Mouse (Mus musculus) heart, postnatal 4 days (tissue): ENCODE results near the gene Ttc23l. TPM values are rescaled to one million over a fixed set of nuclear protein-coding genes. Genes with fewer than 3 reads are reported as not detected.
A peak's percentile ranks its signal among the peaks of the same experiment; 100 is the strongest.
"Not testable (repeated sequence)": the region's sequence is repeated elsewhere in the genome, so short reads cannot be mapped to it uniquely, and the experiment has no call there.

Source experiments
- DNase-seq: peaks from one replicate; pipeline ENCODE4 v3.0.0; 2021
- total RNA-seq, 2 experiments: library from RNA; stranded (reverse); gene quantifications; 2 replicates each; pipeline ENCODE4 v1.2.3; 2021

Ttc23l gene
- total RNA-seq, 2 experiments from 2014 or later = not detected

DNA sequence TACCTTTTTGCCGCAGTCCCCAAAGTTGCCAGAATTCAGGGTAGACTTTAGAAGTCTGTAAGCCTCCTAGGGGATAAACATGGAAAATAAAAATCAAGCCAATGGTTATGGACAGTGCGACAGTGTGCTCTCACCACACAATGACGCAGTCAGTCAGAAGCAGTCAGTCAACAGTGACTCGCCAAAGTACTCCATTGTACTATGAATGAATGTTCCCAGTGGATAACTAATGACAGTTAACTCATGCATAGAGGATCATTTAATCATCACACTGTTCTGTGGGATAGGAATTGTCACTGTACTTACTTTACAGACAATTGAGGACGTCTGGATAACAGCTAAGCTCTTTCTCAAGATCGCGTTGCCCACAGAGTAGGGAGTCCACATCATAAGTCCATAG, 43.3 kb downstream of the Ttc23l start:
- no peak for DNase-seq

DNA sequence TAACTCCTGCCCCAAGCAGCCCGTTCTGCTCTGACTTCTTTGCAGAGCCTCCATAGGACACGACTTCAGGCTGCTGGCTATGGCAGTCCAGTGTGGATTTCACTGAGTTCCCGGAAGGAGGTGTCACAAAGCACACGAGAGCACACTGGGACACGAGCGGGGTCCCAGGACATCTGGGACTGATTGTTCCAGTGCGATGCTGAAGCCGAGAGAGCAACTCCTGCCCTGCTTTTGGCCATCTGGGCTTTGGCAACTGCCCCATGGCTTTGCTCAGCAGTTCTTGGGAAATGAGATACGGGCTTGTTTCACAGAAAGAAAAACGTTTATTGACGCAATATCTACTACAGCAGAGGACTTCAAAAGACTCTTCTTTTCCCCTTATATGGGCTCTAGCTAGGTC, 52.4 kb downstream of the Ttc23l start:
- DNase-seq = peak; percentile 36

DNA sequence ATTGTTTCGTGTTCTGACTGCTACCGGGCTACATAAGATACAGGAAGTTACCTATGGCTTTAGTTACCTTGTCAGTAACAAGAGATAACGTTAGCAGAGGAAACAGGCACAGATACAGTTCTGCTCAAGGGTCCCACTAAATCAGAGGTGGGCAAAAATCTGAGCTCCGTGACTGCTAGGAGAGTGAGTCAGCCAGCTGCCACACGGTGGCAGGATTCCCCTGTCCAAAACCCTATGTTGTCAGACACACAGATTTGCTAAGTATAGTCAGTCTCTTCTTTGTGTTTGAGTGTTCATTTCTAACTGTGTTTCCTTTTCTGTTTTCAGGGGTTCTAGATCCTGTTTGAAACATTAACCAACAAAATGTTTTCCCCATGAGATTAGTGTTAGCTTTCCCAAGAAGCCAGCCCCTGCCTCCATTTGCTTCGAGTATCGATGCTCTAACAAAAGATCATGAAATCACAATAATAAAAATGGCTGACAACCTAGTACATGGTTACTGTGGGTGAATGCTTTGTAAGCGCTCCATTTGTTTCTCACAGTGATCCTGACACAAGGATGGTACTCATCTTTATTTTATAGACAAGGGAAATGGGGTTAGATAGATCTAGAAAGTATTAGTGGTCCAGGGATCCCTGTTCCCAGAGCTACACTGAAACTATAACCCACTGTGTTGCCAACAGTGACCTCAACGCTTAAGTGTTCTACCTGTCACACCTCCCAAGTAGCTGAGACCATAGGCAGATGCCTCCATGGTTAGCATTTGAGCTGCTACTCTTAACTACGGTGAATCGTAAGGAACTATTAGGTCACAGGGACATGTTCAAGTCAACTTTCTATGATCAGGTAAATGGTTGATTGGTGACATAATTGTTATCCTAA, 57.4 kb downstream of the Ttc23l start:
- peak; percentile 69 for DNase-seq

DNA sequence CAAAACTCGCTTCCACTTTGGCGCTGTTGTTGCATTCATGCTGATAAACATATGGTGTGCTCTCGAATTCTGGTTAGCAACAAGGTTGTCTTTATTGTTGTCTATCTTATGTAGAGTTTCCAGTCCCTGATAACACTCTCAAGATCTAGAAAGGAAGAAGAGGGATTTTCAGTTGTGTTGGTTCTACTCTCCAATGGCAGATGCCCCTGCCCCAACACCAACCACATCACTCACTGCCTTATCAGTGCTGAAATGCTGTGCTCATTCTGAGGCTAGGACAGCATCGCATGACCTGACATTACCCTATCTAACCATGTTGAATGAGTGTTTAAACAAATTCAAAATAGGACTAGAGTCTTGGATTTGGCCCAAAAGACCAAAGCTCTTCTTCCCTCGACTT, 58.4 kb downstream of the Ttc23l start:
- DNase-seq = no peak

DNA sequence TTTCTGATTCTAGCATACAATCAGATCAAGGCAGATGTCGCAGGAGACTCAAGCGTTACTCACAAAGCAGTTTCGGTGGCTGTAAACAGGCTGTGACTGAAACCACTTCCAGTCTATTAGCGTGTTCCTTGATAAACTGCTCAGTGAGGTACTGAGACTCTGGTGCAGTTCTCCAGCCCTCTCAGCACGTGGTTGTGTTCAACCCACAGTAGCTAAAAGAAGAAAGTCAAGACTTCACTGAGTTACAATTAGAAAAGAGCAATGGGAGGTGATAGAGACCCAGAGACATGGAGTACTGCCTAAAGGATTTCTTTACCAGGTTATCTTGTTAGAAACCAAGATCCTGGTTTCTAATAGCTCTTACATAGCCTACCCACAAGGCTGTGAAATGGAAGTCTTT, 58.9 kb downstream of the Ttc23l start:
- no peak for DNase-seq

DNA sequence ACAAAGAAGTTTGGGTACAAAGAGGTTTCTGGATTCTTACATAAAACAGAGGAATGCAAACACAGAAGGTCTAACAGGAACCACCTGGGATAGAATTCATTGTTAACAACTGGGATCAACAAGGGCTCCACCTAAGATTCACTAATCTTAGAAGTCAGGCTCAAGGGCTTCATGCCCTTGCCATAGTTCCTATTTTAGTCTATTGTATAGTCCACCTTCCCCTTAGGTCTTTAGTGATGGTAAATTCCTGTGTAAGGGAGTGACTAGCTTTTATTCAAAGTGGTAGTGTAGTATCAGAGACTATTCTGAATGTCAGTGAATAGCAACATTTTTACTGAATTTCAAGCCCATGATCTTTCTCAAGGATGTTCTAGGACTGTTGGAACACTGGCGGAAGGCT, 61.8 kb downstream of the Ttc23l start:
- not testable (repeated sequence) for DNase-seq

DNA sequence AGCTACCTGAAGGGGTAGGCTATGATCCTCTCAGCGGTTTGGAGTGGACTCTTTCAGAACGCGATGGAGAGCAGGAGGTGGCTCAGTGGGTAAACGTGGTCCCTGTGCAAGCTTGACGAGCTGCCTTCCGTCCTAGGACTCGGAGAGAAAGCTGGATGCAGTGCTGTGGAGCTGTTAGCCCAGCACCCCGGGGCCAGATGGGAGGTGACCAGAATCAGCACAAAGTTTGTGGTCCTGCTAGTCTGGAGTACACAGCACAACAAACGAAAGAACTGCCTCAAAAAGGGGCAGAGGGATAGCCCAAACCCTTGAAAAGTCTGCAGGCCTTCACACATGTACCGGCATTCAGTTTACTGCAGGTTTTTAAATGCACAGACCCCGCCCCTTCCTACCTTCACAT, 62.5 kb downstream of the Ttc23l start:
- DNase-seq = no peak

DNA sequence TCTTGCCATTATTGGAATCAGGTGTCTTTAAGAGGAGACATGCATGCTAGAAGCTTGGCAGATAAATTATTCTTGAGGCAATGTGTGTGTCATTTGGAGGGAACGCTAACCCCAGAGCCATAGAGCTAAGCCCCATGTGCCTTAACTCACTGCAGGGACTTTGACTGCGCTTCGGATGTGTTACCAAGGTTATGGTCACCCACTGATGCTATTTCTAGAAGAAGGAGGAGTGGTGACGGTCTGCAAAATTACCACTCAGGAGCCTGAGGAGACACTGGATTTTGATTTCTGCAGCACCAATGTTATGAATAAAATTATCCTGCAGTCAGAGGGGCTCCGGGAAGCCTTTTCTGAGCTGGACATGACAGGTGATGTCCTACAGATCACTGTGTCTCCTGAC, 68.4 kb downstream of the Ttc23l start:
- DNase-seq = no peak

DNA sequence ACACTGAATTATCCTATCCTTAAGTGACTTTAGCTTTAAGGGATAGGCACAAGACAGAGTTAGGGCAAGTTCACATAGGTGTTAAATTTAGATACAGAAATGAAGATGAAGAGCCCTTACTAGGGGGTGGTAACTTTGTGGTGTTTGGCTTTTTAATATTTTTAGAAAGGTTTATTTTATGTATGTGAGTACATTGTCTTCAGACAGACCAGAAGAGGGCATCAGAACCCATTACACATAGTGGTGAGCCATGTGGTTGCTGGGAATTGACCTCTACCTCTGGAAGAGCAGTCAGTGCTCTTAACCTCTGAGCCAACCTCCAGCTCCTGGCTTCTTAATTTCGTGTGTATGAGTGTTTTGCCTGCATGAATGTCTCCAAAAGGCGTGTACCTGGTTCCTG, 71.2 kb downstream of the Ttc23l start:
- no peak for DNase-seq

DNA sequence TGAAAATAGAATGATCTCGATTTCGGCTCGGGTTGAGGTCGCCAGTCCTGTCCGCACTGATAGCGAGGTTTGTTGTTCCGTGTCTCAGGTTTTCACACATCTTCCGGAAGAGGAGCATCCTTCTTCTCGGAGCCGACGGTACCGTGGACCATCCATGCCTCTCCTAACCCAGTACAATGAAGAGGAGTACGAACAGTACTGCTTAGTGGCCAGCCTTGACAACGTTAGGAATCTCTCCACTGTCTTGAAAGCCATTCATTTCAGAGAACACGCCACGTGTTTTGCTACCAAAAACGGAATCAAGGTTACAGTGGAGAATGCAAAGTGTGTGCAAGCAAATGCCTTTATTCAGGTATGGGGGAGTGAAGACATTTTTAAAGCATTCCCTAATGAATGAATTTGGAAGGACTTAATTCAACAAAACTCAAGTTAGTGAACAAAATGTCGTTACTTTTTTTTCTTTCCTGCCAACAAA, 72.1 kb downstream of the Ttc23l start:
- no peak for DNase-seq

DNA sequence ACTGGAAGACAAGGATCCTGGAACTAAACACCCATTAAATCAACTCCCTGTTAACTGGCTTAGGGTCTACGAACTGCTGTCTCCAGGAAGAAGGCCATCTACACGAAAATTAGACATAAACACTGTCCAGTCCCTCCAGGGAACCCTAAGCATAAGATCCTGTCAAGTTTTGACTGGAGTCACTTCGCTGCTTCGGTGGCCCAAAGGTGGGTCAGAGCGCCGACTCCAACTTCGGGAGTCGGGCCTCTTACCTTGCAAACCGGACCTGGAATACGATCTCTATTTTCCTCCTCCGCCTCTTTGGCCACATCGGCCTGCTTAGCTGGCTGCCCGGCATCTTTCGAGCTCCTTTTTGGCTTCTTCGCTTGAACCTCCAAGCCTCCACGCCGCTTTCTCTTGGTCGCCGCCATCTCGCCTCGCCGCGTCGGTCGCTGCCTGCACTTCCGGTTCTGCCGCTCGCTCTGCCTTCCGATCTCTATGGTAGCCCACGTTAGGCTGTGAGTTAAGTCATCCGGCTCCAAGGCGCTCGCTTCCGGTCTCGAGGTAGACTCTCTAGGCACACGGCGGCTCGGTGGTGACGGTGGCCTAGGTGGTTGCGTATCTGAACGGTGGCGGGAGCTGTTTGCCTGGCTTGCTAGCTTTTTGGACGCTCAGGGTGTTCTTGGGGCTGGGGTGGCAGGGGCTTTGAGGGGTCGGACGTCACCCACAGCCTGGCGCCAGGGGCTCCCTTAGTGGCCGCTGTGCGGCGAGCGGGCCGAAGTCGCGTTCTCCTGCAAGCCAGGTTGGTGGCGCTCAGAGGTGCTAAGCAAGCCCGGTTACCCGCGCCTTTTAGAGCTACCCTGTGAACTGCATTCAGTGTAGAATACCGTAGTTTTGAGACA, 72.7 kb downstream of the Ttc23l start, which contains the start of the genes Brix1 and Rad1:
TSS of gene Brix1 (minus strand) at position 464 of the 881 bp plus-strand sequence.
TSS of gene Rad1 (plus strand) at position 535 of the 881 bp plus-strand sequence.
- peak; percentile 93 for DNase-seq

DNA sequence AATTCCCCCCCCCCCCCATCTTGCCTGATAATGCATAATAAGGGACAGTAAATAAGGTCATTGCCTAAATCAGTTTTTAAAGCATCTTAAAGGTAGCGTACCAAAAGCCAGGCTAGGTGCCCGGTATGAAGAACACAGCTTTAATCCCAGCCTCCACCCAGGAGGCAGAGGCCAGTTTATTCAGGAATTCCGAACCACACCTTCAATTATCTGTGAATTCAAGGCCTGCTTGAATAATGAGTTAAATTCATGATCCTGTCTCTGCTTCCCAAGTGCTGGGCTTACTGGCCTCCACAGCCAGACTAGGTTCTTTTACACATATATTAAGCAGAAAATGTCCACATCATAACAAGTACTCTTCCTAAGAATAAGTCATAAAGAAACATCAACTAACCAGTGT, 87.5 kb downstream of the Ttc23l start:
- DNase-seq = no peak

DNA sequence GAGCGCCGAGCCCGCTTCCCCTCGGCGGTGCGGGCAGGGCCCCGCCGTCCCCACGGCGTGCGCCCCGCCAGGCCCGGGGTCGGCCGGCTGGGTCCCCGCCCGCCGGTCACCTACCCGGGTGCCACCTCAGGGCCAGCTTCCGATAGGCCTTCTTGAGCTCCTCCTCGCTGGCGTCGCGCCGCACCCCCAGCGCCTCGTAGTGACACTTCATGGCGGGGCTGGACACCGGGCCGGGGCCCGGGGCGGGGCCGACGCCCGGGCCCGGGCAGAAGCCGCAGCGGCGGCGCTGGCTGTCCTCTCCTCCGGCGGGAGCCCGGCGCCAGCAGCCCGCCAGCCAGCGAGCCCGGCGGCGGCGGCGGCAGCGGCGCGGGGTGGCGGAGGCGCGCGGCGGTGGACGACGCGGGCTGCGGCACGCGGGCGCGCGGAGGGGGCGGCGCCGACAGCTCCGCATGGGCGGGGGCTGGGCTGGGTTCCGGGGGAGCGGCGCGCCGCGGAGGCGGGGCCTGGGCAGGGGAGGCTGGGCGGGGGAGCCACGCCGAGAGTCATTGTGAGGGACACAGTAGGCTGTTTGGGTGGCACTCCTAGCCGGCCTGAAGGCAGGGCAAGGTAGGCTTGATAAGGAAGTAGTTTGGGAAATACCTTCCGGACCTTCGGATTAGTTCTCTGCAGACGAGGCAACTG, 88.2 kb downstream of the Ttc23l start, which contains the start of gene Dnajc21:
TSS of gene Dnajc21 (minus strand) at position 366 of the 681 bp plus-strand sequence.
- peak; percentile 87 for DNase-seq

DNA sequence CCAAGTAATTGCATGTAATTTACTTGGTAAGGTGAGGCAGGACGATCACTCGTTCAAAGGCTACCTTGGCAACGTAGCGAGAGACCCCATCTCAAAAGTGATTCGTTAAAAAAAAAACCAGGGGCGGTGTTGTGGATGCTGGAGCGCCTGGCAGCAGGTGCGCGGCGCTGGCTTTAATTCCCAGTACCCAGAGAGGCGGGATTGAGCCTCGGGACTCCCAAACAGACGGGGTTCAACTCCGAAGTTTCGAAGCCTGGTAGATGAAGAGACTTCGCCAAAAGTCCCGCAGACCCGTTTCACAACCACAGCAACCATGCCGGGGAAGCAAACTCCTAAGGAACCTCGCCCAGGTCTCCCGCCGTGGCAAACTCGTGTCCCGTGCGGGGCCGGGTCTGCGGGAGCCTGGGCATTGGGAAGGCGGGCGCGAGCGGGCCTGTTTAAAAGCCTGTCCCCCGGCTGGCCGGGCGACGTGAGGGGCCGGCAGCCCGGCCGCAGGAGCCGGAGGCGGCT, 88.8 kb downstream of the Ttc23l start:
- DNase-seq = no peak

DNA sequence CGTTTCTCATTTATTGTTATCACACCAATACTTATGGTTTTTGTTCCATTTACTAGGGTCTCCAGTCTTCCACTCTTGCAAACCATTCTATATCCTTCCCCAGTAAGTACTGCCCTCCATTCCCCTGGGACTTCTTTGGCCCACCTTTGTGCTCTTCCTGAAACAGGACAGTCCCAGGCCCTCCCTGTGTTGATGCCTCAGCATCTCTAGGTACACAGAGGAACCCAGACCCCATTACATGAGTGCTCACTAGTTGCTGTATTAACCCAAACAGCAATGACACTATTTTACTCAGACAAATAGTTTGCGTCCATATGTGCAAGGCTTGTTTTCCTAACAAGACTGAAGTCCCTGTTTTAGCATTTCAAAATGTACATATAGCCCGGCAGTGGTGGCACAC, 89.7 kb downstream of the Ttc23l start:
- DNase-seq = no peak

DNA sequence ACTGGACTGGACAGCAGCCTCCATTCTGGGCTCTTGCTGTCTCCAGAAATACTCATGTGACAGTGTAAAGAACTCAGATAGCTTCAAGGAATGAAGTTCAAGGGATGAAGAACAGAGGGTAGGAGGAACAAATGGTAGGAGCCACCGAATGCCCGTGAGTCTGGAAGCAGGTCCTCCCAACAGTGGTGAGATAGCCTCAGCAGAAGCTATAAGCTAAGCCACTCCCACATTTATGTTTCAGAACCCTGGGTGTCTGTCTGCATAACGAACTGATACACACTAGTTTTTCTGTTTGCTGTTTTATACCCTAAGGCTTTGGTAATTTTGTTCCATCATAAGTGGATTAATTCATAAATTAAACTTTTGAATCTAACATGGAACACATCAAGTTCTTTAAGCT, 93.8 kb downstream of the Ttc23l start:
- no peak for DNase-seq

DNA sequence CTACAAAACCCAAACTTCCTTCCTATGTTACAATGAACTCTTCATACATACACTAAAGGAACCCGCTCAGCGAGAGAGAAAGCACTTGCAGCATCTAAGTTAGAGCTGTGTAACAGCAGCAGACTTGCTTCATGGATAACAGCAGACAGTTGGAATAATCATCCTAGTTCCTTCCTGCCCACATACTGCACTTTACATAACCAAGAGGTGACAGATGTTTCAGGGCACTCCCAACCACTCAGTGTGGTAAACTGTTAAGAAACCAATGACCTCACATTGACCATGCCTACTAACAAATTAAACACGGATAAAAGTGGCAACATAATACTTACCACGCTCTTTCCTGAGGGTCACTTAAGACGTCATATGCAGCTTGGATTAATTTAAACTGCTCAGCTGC, 94.9 kb downstream of the Ttc23l start:
- no peak for DNase-seq

DNA sequence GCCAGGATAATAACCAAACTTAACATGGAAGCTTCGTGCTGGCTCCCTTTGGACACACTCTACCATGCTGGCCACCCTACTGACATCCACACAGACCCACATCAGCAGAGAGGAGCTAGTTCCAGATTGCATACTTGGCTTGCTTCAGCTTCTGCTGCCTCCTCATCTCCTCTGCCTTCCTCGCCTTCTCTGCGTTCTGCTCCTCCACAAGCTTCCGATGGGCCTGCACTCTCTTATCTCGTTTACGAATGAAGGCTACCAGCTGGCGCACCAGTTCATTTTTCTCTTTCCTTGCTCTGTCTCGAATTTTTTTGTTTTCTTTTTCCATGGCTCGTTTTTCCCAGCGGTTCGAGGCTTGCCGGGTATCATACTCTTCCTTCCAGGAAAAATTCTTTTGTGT, 97.5 kb downstream of the Ttc23l start:
- peak; percentile 21 for DNase-seq
